Mouse (Mus musculus) testis, adult 2 months (tissue): ENCODE results near the gene Ralgds. TPM values are rescaled to one million over a fixed set of nuclear protein-coding genes. Genes with fewer than 3 reads are reported as not detected.

Source experiments
- H3K27ac ChIP-seq: fragments of 200-500 bp; 2 replicates; pipeline ENCODE4 v1.5.1; 2012; ENCODE audit warnings: low read depth, low read length; ENCODE audit not compliant: control insufficient read depth, insufficient read depth
- H3K27me3 ChIP-seq: fragments of 200-500 bp; 2 replicates; pipeline ENCODE4 v1.6.1; 2012; ENCODE audit warnings: mild to moderate bottlenecking, low read length, moderate library complexity; ENCODE audit not compliant: control insufficient read depth, insufficient read depth
- H3K36me3 ChIP-seq: fragments of 200-500 bp; 2 replicates; pipeline ENCODE4 v1.6.1; 2012; ENCODE audit warnings: mild to moderate bottlenecking, low read length; ENCODE audit not compliant: control insufficient read depth, insufficient read depth
- H3K4me1 ChIP-seq: fragments of 200-500 bp; 2 replicates; pipeline ENCODE4 v1.6.1; 2012; ENCODE audit warnings: low read length; ENCODE audit not compliant: control insufficient read depth, insufficient read depth
- H3K4me3 ChIP-seq: fragments of 200-500 bp; 2 replicates; pipeline ENCODE4 v1.5.1; 2012; ENCODE audit warnings: low read depth, mild to moderate bottlenecking, low read length, moderate library complexity, mixed read lengths; ENCODE audit not compliant: control insufficient read depth
- CTCF ChIP-seq: fragments of 200-500 bp; IDR thresholded peaks from 2 replicates; pipeline ENCODE4 v1.5.1; 2012; ENCODE audit warnings: low read depth, mild to moderate bottlenecking, inconsistent platforms, low read length, moderate library complexity; ENCODE audit not compliant: control insufficient read depth, insufficient read depth, insufficient replicate concordance
- POLR2A ChIP-seq: fragments of 200-500 bp; IDR thresholded peaks from 2 replicates; pipeline ENCODE4 v1.6.1; 2012; ENCODE audit warnings: low read depth, mild to moderate bottlenecking, inconsistent platforms, low read length, moderate library complexity; ENCODE audit not compliant: control insufficient read depth
- polyA plus RNA-seq: library from polyadenylated mRNA; depleted of rRNA; stranded (reverse); fragments of >200 nt; gene quantifications from 2 replicates; pipeline ENCODE4 v1.2.3, GENCODE M21; 2012

The Ralgds gene
- polyA plus RNA-seq, 1 experiment: 147 TPM

GRCm38 (mm10) chr2:28539949-28540348 lies 27.0 kb downstream of the Ralgds start:
- H3K27ac ChIP-seq: no peak overlapping the region
- TF ChIP-seq POLR2A (no peak), CTCF (no peak)
- H3K36me3 ChIP-seq: peaks cover 7% of the 10 kb centered on the region
- no peaks in the 10 kb centered on the region for H3K27me3 ChIP-seq
- H3K4me3 ChIP-seq: no peak overlapping the region
- no peaks in the 10 kb centered on the region; the same call in 1 of the 2 replicates for H3K4me1 ChIP-seq

GRCm38 (mm10) chr2:28540587-28541227 lies 27.8 kb downstream of the Ralgds start:
- TF ChIP-seq POLR2A (no peak), CTCF (no peak)
- Histone ChIP-seq H3K4me3 (no peak overlapping the region), H3K36me3 (peaks cover 7% of the 10 kb centered on the region), H3K27ac (no peak overlapping the region), H3K4me1 (no peaks in the 10 kb centered on the region; the same call in 1 of the 2 replicates), H3K27me3 (no peaks in the 10 kb centered on the region)

- H3K27me3 ChIP-seq: no peaks in the 10 kb centered on the region
- no peak overlapping the region for H3K27ac ChIP-seq
- peaks cover 11% of the 10 kb centered on the region for H3K36me3 ChIP-seq
- no peak overlapping the region for H3K4me3 ChIP-seq
- H3K4me1 ChIP-seq: no peaks in the 10 kb centered on the region; the same call in 1 of the 2 replicates
- TF ChIP-seq POLR2A: no peak
- TF ChIP-seq CTCF: no peak
Measured at GRCm38 (mm10) chr2:28543894-28544293, 31.0 kb downstream of the Ralgds start.

- TF ChIP-seq POLR2A (no peak), CTCF (no peak)
- no peaks in the 10 kb centered on the region for H3K4me1 ChIP-seq
- H3K27ac ChIP-seq: no peak overlapping the region
- H3K27me3 ChIP-seq: no peaks in the 10 kb centered on the region
- H3K36me3 ChIP-seq: peaks cover 17% of the 10 kb centered on the region
- H3K4me3 ChIP-seq: no peak overlapping the region
Measured at GRCm38 (mm10) chr2:28545976-28546375, 33.1 kb downstream of the Ralgds start.

- H3K27me3 ChIP-seq: no peaks in the 10 kb centered on the region
- peaks cover 17% of the 10 kb centered on the region for H3K36me3 ChIP-seq
Measured at GRCm38 (mm10) chr2:28546560-28546959, 33.6 kb downstream of the Ralgds start.

GRCm38 (mm10) chr2:28547237-28548172 lies 34.6 kb downstream of the Ralgds start:
- H3K27me3 ChIP-seq: no peaks in the 10 kb centered on the region
- peaks cover 16% of the 10 kb centered on the region for H3K36me3 ChIP-seq
- H3K4me3 ChIP-seq: no peak overlapping the region
- H3K4me1 ChIP-seq: no peaks in the 10 kb centered on the region
- no peak for TF ChIP-seq POLR2A
- peak; percentile 87; the same call in 1 of the 2 replicates for TF ChIP-seq CTCF
- no peak overlapping the region for H3K27ac ChIP-seq

More at GRCm38 (mm10) chr2:28546560-28546959, 33.6 kb downstream of the Ralgds start:
- TF ChIP-seq POLR2A (no peak), CTCF (no peak)
- no peak overlapping the region for H3K27ac ChIP-seq
- H3K4me1 ChIP-seq: no peaks in the 10 kb centered on the region
- no peak overlapping the region for H3K4me3 ChIP-seq

- H3K36me3 ChIP-seq: peaks cover 13% of the 10 kb centered on the region
- H3K27ac ChIP-seq: no peak overlapping the region
- H3K4me3 ChIP-seq: no peak overlapping the region
- H3K27me3 ChIP-seq: no peaks in the 10 kb centered on the region
- H3K4me1 ChIP-seq: no peaks in the 10 kb centered on the region
- no peak for TF ChIP-seq CTCF
- no peak for TF ChIP-seq POLR2A
Measured at GRCm38 (mm10) chr2:28549157-28549556, 36.2 kb downstream of the Ralgds start.
